Mouse (Mus musculus) heart, postnatal 36 days (tissue): ENCODE results near the gene Fam13a. TPM values are rescaled to one million over a fixed set of nuclear protein-coding genes. Genes with fewer than 3 reads are reported as not detected.

ENCODE experiments used
- DNase-seq, 2 experiments: peaks; one replicate each; pipeline ENCODE4 v3.0.0; 2021 to 2022
- intact Hi-C: fragments of 180-260 bp; cut with DNase I; formaldehyde crosslinking; loops from one replicate; pipeline ENCODE4 v1.15.1; 2025
- total RNA-seq, 2 experiments: library from RNA; stranded (reverse); gene quantifications; 2 replicates each; pipeline ENCODE4 v1.2.3; 2021

Fam13a gene
- total RNA-seq, 2 experiments from 2014 or later: 24.7 to 28.0 TPM

DNA sequence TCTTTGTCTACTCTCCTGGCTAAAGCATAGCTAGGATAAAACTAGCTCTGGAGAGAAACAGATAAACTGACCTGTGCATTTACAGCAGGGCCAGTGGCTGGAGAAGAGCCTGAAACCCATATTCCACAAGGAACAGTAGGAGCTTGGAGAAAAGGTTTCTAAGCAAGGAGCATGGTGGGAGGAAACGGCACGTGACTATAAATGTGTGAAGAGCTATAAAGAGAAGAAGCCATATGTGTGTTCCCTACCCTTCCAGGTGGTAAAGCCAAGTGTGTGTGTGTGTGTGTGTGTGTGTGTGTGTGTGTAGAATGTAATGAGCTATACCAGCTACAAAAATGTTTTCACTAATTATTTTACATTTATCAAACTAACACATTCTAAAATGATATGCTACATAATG is 82.1 kb downstream of the Fam13a start:
- DNase-seq: no peak
- intact Hi-C loops: no loop called here

DNA sequence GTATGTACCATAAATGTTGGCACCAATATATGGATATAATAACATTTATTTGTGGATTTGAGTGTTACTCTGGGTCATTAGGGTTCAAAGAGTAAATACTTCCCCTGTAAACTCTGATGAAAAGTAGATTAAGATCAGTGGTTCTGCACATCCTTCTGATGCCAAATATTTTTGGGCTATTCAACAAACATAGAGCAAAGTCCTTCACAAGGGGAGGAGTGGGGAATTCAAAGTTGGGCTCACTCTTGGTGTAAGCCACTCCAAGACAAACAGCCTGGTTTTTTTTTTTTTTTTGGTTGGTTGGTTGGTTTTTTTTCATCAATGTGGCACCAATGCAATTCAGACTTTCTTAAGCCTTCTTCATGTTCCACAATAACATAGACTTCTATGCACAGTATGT is 86.6 kb downstream of the Fam13a start:
- intact Hi-C loops: no loop called here
- no peak for DNase-seq

DNA sequence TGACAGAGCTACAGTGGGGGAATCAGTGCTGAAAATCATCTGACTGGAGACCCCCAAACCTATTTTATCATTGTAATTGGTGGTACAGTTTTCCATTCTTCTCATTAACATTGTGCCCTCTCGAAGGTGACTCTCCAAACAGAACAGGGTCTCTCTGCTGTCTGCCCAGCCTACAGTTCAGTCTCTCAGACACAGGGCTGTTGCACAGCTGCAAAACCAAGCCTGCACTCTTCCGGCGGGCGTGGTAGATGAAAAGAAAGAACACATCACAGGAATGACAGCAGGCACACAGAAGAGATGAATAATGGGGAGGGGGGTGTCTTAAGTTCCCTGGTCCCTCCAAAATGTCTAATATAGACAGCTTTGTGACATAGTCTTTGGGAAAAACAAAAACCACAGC is 90.2 kb downstream of the Fam13a start:
- no peak for DNase-seq
- intact Hi-C loops: no loop called here

DNA sequence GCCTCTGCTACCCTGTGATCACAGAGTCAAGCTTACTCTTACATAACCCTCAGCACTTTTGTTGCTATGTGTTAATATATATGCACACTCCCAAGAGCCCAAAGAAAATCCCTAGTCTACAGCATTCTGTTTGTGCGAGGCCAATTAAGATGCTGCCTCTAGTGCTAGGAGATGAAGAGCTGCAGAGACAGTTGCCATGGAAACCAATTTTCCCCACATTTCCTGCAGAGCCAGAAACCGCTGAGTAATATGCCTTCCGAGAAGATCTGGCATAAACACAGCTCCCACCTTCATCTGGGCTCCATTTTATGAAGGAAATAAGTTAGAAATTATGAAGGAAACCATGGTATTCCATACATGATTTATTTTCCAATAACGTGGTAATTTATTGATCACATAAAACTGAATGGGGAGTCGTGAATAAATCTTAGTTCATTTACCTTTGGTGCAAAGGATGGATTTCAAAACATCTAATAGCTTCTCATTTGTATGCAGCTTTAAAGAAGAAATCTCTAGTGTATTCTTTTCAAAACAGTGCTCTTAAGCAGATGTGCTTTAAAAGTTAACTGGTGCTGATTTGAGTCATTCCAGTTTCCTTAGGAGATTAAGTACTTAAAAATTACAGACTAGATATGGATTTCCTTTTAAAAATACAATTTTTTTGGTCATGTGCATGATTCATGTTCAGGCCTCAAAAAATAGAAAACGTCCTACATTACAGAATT is 91.0 kb downstream of the Fam13a start:
- intact Hi-C loops: no loop called here
- DNase-seq: no peak

DNA sequence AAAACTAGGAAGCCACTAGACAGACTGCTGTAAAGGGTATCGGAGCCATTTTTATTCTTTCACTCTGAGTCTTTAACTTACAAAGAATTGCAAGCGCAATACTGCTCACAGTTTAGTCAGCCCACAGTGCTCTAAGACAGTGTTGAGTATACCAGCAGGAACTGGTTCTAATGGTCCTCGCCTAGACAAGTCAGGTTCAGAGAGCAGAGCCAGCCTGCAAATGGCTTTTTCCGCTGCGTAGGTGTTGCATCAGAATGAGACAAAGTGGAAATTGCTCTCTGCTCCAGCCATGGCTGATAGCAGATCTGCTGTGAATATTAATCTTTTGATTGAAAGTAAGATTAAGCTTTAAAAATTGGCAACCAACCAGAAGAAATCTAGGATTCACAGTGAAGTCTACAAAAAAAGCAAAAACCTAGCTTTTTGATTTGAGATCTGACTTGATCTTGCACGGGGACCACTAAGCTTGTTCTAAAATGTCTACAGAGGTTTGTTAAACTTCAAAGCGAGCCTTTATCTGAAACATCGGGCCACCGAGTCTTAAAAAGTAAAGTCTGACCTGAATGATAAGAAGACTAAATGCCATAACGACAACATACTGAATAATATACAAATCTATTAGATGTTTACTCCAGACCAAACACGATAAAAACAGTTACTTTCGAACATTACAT is 91.7 kb downstream of the Fam13a start:
- intact Hi-C loops: no loop called here
- no peak for DNase-seq

DNA sequence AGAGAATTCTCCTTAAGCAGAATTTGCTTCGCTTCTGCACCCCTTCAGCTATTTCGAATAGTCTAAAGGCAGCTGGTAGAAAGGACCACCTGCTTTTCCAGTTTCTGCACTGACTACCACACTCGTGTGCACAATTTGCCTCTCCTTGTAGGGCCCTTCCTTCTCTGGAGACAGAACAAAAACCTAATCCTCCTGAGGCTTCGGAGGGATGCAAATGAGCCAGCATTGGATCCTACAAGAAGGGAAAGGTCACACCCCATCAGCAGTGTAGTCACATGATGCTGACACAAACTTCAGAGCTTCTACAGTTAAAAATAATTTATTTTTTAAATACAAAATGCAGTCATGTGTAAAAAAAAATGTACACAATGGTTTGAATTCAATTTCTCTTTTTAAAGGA is 93.2 kb downstream of the Fam13a start:
- no peak for DNase-seq
- intact Hi-C loops: no loop called here

DNA sequence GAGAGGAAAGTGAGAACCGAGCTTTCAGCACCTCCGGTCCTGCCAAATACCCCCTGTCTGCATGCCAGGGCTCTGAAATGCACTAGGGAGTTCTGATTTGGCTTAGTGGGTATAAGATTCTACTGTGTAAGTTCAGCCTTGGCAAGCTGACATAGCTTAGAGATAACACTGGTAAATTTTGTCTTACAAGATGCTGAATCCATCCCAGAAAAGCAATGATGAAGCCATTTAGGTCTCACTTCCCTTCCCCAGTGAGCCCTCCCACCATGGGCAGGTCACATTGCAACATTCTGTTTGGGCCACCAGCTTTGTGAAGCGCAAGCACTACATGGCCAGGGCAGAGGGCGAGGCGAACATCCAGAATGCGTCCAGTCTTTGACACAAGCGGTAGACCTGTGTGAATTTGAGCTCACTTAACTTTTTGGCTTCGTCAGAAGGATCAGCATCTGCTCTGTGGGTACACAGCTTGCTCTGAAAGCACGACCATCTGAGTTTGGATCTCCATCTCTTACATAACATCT is 94.4 kb downstream of the Fam13a start:
- intact Hi-C loops: no loop called here
- peak; percentile 67 to 69 for DNase-seq

DNA sequence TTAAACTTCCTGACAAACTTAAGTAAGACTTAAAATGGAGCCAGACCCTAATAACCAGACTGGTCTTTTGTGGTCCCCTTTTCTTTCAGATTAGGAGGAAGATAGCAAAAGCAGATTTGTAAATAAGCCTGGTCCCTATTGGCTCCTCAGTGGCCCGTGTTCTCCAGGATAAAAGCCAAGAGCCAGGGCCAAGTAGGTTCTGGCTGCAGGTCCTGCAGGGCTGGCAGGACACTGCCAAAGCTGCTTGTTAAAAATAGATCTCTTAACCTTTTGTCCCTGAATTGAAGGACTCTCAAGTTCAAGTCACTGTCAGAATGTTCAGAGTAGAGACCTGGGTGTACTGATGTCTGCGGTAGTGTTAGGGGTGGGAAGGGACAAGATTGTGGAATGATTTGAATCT is 96.5 kb downstream of the Fam13a start:
- intact Hi-C loops: no loop called here

DNA sequence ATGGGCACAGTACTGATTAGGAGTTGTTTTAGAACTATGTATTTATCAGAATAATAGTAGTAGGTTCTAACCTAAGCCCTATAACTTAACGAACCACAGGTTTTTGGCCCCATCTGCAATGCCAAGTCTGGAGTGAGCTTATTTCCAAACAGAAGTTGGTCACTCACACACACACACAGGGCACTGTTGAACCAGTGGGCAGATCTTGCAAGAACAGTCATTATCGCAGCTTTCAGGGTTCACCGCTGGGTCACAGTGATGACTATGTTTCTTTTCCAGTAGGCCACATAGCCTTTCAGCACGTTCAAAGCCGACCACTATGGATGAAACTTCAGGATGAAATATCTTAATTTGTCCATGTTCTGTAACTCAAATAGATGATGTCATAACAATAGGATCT is 101.8 kb downstream of the Fam13a start:
- intact Hi-C loops: no loop called here
- DNase-seq: no peak

More for the DNA sequence above, 96.5 kb downstream of the Fam13a start:
- DNase-seq: peak; percentile 45 to 46

DNA sequence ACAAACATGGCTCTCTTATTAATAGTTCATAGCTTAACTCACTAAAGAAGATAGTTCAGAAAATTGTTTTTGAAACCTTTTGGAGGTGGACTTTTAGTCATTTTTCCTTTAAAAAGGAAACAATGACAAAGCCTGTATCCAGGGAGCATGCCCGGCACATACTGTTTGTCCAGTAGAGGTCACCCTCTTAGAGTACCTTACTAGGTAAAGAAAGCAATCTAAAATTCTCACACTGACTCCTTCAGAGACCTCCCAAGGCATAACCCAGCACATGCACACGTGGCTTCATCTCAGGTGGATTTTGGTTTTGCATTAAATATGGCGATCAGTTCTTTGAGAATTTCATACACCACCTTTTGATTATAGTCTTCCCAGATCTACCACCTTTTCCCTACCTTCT is 102.7 kb downstream of the Fam13a start:
- DNase-seq: no peak
- intact Hi-C loops: loop anchor here (2.0 kb wide), 1 partner anchor 259 kb away; no protein-coding TSS in a partner anchor

DNA sequence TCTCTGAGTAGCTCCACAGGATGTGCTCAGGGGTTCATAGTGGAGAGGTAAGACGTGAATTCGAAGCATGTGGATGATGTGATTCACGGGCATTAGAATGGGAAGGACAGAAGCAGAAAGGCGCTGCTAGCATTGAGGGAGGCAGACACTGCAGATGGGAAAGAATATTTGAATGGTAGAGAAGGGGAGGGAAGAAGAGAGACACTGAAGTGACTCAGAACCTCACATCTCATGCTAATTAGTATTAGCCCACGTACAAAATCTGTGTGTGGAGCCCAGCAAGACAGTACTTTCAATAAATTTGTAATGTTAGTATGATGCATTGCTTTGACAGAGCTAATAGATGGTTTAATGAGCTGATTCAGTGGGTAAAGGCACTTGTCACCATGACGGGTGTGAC is 103.6 kb downstream of the Fam13a start:
- intact Hi-C loops: loop anchor here (2.0 kb wide), 1 partner anchor 260 kb away; no protein-coding TSS in a partner anchor
- DNase-seq: no peak

DNA sequence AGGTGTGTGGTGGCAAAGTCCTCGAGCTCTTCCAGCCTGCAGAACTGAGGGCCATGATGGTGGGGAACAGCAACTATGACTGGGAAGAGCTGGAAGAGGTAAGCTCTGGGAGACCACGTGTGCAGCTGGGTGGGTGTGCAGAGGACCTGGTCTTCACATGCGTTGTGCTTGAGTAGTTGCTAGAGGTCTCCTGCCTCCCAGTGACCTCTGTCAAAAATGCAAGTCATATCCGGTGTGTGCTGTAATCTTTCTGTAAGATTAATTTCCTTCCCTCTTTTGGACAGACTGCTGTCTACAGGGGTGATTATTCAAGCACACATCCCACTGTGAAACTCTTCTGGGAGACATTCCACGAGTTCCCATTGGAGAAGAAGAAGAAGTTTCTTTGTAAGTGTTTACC is 107.9 kb downstream of the Fam13a start:
- intact Hi-C loops: loop anchor here (5.0 kb wide), 1 partner anchor 41 kb away; no protein-coding TSS in a partner anchor
- no peak for DNase-seq

DNA sequence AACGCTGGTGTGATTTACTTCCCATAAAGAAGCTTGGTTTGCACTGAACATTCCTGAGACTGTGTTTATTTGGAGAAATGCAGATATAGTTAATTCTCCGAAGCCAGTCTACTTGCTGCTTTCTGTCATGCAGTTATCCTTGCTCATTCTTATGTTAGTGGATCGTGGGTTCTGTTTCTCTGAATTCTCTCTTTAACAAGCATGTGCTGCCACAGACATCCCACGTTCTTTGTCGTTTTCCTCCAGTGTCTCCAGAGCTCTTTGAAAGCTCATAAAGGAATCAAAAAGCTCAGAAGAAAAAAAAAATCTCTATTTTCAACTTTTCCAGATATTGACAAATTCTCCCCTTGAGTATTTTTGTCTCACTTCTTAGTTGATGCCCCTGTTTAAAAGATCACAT is 110.4 kb downstream of the Fam13a start:
- intact Hi-C loops: no loop called here
- no peak for DNase-seq

DNA sequence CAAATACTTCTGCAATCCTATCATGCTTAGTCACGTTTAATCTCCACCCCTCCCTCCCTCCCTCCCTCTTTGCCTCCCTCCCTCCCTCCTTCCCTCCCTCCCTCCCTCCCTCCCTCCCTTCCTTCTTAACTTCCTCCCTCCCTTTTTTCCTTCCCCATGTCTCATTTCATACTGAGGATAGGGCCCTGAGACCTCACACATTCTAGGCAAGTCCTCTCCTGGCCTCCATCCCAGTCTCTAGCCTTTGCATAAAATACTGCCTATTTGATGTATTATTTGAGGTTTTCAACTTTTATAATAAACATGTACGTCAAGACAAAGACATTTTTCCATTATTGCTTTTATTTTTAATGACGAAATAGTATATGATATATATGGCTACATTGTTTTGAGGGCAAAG is 110.8 kb downstream of the Fam13a start:
- intact Hi-C loops: no loop called here

DNA sequence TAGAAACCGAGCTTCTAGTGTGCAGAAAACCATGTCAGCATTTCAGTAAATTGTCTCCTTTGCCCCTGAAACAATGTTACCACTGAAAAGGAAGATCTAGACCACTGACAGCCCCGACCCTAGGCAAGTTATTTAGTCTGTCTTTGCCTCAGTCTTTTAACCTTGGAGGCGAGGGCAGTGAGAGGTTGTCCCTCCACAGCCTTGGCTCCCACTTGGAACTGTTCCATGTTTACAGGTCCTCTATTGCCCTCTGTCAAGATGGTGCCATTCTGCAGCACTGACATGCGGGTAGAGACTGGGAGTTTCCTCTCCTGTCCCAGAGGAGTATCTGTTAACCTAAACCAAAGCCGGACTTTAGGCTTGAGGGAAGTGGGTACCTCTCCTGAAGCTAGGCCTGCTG is 111.5 kb downstream of the Fam13a start:
- DNase-seq: no peak
- intact Hi-C loops: no loop called here

More for the DNA sequence above, 110.8 kb downstream of the Fam13a start:
- no peak for DNase-seq

DNA sequence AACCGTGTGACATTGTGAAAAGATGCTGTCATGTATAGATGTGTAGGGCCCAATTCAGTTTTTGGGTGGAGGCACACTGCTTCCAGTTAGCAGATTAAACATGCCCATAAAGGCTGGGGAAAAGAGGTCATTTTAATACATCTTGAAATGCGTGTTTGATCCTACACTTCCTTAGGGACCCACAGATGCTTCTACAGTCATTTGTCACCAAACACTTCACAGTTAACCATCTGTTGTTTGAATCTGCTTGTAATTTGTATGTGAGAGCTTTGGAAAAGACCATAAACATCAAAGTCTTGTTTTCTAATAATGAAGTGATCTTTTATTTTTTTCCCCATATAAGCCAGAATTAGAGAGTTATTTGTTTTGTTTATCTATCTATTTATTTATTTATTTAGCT is 116.6 kb downstream of the Fam13a start:
- intact Hi-C loops: no loop called here
- no peak for DNase-seq

DNA sequence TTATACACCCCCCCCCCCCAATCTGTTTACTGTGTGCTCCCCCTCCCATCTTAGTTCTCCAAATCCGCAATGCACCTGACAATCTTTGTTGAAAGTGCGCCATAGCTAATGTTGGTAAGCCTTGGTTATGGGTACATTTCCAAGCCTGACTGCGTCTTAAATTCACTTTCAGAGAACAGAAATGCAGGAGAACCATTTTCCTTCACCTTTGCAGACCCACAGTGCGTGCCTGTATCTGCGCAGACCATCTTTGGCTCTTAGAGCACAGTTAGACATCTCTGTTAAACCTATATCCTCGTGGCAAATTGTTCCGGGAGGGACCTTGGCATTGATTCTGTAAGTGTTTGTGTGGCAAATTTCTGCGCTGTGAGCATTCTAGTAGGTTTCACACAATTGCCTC is 117.0 kb downstream of the Fam13a start:
- intact Hi-C loops: no loop called here
- DNase-seq: no peak

DNA sequence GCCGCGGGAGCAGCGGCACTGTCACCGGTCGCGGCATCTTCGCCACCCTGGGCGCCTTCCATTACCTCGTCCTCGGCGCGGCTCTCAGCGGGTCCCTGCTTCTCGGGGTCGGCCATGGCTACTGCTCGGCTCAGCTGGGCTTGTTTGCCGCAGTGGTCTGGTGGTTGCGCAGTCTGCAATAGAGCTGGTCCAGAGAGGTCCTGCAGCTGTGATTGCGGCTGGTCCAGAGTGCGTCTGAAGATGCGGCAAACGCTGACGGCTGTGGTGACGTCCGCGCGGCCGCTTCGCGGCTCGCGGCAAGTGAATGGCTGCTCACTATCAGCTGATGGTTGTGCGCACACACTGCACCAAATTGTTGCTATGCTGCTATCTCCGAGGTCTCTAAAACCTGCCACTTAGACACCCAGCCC is 117.5 kb downstream of the Fam13a start, which contains the start of gene Nap1l5:
Gene Nap1l5, minus strand, starts transcription at position 225 of the 410 bp plus-strand sequence.
- DNase-seq: no peak
- intact Hi-C loops: no loop called here

DNA sequence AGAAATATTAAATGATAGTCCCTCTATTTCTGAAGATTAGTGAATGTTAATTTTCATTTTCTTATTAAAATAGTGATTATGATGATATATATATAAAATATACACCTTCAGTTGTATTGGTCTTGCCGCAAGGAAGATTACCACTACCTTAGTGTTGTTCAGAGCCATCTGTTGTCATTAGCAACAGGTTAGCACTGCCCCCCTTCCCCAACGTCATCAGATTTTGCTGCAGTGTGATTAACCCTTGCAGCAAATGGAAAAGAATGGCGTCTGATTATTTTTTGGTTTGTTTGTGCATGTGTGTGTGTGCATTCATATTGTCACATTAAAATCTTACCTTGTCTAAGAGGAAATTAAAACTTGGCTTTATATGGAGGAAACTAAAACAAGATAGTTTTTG is 119.8 kb downstream of the Fam13a start:
- intact Hi-C loops: no loop called here
- DNase-seq: no peak

DNA sequence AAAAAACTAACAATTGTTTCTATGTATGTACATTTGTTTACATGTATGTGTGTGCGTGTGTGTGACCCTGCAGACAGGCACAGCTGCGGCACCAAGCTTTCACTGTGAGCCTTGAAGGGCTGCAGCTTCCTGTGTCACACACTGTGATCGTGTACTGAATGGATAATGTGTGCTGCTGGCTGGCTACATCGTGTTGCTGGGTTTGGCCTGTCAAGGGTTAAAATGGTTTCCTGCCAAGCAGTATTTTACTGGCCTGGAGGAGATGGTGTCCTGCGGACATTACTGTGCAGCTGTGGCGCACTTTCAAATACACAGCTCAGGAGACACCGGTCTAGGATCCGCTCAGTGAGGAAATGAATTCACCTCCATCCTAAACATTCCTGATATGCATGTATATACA is 121.2 kb downstream of the Fam13a start:
- DNase-seq: no peak
- intact Hi-C loops: no loop called here

DNA sequence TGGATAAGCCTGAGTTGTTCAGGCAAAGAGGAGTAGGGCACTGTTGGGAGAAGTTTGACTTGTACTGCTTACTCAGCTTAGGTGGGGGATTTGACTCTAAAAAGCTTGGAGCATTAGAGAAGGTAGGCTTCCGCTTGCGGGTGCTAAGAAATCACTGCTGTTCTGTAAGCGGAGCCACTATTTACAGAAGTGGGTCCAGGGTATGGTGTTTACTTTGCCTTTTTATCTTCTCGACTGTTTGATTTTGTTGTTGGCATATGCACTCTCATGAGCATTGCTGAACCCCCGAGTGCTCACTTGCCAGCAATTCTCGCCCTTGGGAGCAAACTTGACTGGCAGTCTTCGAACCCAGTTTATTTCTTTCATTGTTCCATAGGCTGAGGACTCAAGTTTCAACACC is 123.8 kb downstream of the Fam13a start:
- intact Hi-C loops: no loop called here
- no peak for DNase-seq

DNA sequence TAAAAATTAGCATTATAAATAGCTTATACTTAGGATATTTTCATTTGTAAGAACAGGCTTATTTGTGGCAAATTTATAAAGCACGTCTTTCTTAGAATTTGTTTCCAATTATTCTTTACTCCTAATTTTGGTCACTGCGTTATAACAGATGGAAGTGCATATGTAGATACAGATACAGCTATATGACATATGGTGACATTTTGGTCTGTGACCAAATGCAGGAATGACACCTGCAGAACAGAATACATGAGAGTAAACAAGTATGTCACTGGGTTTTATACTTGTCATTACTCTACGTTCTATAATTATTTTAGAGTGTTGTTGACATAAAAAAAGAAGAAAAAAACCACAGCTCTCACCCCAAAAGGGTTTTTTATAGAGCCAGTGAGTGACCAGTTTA is 125.3 kb downstream of the Fam13a start:
- no peak for DNase-seq
- intact Hi-C loops: no loop called here
